Mouse (Mus musculus): ENCODE data around the gene Nr1h2. TPM values are rescaled to one million over a fixed set of nuclear protein-coding genes. Genes with fewer than 3 reads are reported as not detected.

Gene Nr1h2
- total and polyA plus RNA-seq, 3 experiments = 13.9 to 50.0 (median 43.8) TPM

DNA sequence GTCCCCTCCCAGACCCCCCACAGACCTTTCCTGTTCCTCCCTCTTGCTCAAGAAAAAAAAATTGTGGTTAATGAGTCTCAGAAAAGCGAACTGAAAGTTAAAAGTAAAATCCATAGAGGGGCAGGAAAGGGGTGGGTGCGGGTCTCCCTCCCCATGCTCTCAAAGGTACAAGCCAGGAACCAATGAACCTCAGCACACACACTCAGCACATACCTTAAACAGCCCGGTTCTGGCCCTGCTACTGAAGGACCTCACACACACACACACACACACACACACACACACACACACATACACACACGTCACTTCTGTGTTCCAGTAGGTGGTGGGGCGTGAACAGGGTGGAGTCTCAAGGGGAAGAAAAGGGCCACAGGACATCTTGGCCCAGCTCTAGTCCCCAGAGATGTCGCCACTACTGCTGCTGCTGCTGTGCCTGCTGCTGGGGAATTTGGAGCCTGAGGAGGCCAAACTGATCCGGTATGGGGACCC is 18.5 kb upstream of the Nr1h2 start, which contains the start of gene Napsa (continued):
- TF ChIP-seq RAD21 (IDR thresholded peaks at IDR 0.05; ENCODE audit: low read depth, low read length) (no peak), JUN (IDR thresholded peaks at IDR 0.05; ENCODE audit: insufficient read depth, low read depth, low read length) (peak; percentile 10; the same call in 1 of the 2 replicates), USF1 (IDR thresholded peaks at IDR 0.05; ENCODE audit: low read depth, low read length) (no peak), GABPA (IDR thresholded peaks at IDR 0.05; ENCODE audit: insufficient replicate concordance, low read depth, low read length) (no peak), CHD2 (IDR thresholded peaks at IDR 0.05; ENCODE audit: low read length) (peak; percentile 78), POLR2AphosphoS2 (IDR thresholded peaks at IDR 0.05; ENCODE audit: low read depth, low read length) (no peak), ZNF384 (IDR thresholded peaks at IDR 0.05; ENCODE audit: low read depth, low read length) (peak; percentile 98), ZMIZ1 (IDR thresholded peaks at IDR 0.05; ENCODE audit: low read depth, low read length) (peak; percentile 68; the same call in 1 of the 2 replicates), SMC3 (IDR thresholded peaks at IDR 0.05; ENCODE audit: low read depth, low read length) (0 out of 2 replicates have a peak, but pooled peaks have one; percentile 5)

GRCm38 (mm10) chr7:44571811-44572210 is 18.1 kb upstream of the Nr1h2 start:
- Histone ChIP-seq H3K27me3 (replicated peaks) (no peaks in the 10 kb centered on the region), H3K4me1 (ENCODE audit: control insufficient read depth in 1 of 2, insufficient read depth in 2 of 2) (peaks cover 12 to 42% of the 10 kb centered on the region in 2 experiments), H3K9me3 (replicated peaks; ENCODE audit: low read length) (peaks cover 8% of the 10 kb centered on the region), H3K4me2 (ENCODE audit: insufficient read depth, low read depth, poor library complexity, severe bottlenecking) (peak overlapping the region; percentile 59; the same call in 1 of the 2 replicates), H3K36me3 (replicated peaks in 1 of 2; ENCODE audit: control insufficient read depth in 1 of 2, insufficient read depth in 1 of 2, low read length in 1 of 2) (peaks cover 0 to 8% of the 10 kb centered on the region in 2 experiments), H3K4me3 (replicated peaks in 1 of 3; ENCODE audit: low read depth in 2 of 3, low read length in 2 of 3, poor library complexity in 1 of 3) (no peak overlapping the region), H3K9ac (ENCODE audit: insufficient read depth, low read depth) (no peak overlapping the region), H3K27ac (ENCODE audit: insufficient read depth, low read depth) (peak overlapping the region; percentile 36; the same call in 1 of the 2 replicates), H3K79me2 (replicated peaks; ENCODE audit: control insufficient read depth, extremely low read depth, insufficient read depth, poor library complexity, severe bottlenecking) (peaks cover 14% of the 10 kb centered on the region)
- in situ Hi-C loops (cut with MboI; ENCODE audit: low pct_ligation_motif_present, low pct_unique_long_range_greater_than_20kb, low sequenced_read_pairs) = no loop called here
- DNase-seq (ENCODE audit: extremely low read depth) = no peak
- TF ChIP-seq USF1 (IDR thresholded peaks at IDR 0.05; ENCODE audit: low read depth, low read length) (no peak), POLR2A (IDR thresholded peaks at IDR 0.05; ENCODE audit: low read depth, low read length) (no peak), ZMIZ1 (IDR thresholded peaks at IDR 0.05; ENCODE audit: low read depth, low read length) (no peak), POLR2AphosphoS2 (IDR thresholded peaks at IDR 0.05; ENCODE audit: low read depth, low read length) (no peak), RCOR1 (conservative IDR thresholded peaks at IDR 0.05; ENCODE audit: low read depth, low read length) (no peak), EP300 (IDR thresholded peaks at IDR 0.05; ENCODE audit: low read length) (no peak), CTCF (conservative IDR thresholded peaks at IDR 0.05 in 1 of 2, IDR thresholded peaks at IDR 0.05 in 1 of 2; ENCODE audit: low read depth in 2 of 2, low read length in 2 of 2) (no peak), MAZ (IDR thresholded peaks at IDR 0.05; ENCODE audit: low read depth, low read length) (no peak), JUND (conservative IDR thresholded peaks at IDR 0.05; ENCODE audit: low read depth, low read length) (no peak), NRF1 (IDR thresholded peaks at IDR 0.05; ENCODE audit: low read depth, low read length) (no peak), BHLHE40 (IDR thresholded peaks at IDR 0.05; ENCODE audit: low read depth, low read length) (no peak), ELF1 (IDR thresholded peaks at IDR 0.05; ENCODE audit: low read depth, low read length) (no peak), E2F4 (IDR thresholded peaks at IDR 0.05; ENCODE audit: insufficient replicate concordance, low read depth, low read length) (no peak), KAT2A (IDR thresholded peaks at IDR 0.05; ENCODE audit: insufficient replicate concordance, low read length) (no peak), NELFE (IDR thresholded peaks at IDR 0.05; ENCODE audit: low read depth, low read length) (no peak), ZKSCAN1 (IDR thresholded peaks at IDR 0.05; ENCODE audit: borderline replicate concordance, low read depth, low read length) (no peak)
- dilution Hi-C loops (cut with MboI; ENCODE audit: extremely low pct_ligation_motif_present, extremely low pct_unique_long_range_greater_than_20kb, low sequenced_read_pairs) = no loop called here

Data from CH12.LX (cell line).